Mouse (Mus musculus) hindbrain, postnatal 0 days (tissue): ENCODE results near the gene Rapgef3. TPM values are rescaled to one million over a fixed set of nuclear protein-coding genes. Genes with fewer than 3 reads are reported as not detected.

Experiments used
- ATAC-seq: fragments of 200-750 bp; cut with Nextera tagmentation; 2 replicates; pipeline ENCODE4 v1.8.0; 2017; ENCODE audit warnings: mild to moderate bottlenecking, moderate TSS enrichment, moderate library complexity
- DNase-seq: peaks from one replicate; pipeline ENCODE4 v3.0.0-alpha.2; 2015; ENCODE audit warnings: low spot score
- H3K27ac ChIP-seq: fragments of 300-500 bp; sonication (generic); 2 replicates; pipeline ENCODE4 v1.5.1; 2014; ENCODE audit warnings: mild to moderate bottlenecking
- H3K27me3 ChIP-seq: fragments of 300-500 bp; sonication (generic); 2 replicates; pipeline ENCODE4 v1.6.1; 2014; ENCODE audit warnings: low read length, mixed read lengths; ENCODE audit not compliant: insufficient read depth
- H3K36me3 ChIP-seq: fragments of 300-500 bp; sonication (generic); 2 replicates; pipeline ENCODE4 v1.6.1; 2014; ENCODE audit warnings: low read length, mixed read lengths; ENCODE audit not compliant: insufficient read depth
- H3K4me1 ChIP-seq: fragments of 300-500 bp; sonication (generic); 2 replicates; pipeline ENCODE4 v1.6.1; 2014; ENCODE audit warnings: antibody characterized with exemption, low read length, mixed read lengths; ENCODE audit not compliant: insufficient read depth
- H3K4me2 ChIP-seq: fragments of 300-500 bp; sonication (generic); 2 replicates; pipeline ENCODE4 v1.6.1; 2014; ENCODE audit warnings: low read depth, mild to moderate bottlenecking, low read length, moderate library complexity, mixed read lengths
- H3K4me3 ChIP-seq: fragments of 300-500 bp; sonication (generic); 2 replicates; pipeline ENCODE4 v1.5.1; 2014; ENCODE audit warnings: low read length
- H3K9ac ChIP-seq: fragments of 300-500 bp; sonication (generic); replicated peaks from 2 replicates; pipeline ENCODE4 v1.6.1; 2014; ENCODE audit warnings: mild to moderate bottlenecking, low read length, moderate library complexity, mixed read lengths
- H3K9me3 ChIP-seq: fragments of 300-500 bp; sonication (generic); 2 replicates; pipeline ENCODE4 v1.6.1; 2016; ENCODE audit warnings: low read length, mixed read lengths
- CTCF ChIP-seq: IDR thresholded peaks from 2 replicates; pipeline ENCODE4 v1.5.1; 2016; ENCODE audit warnings: antibody characterized with exemption, control low read depth, low read depth
- WGBS: fragments of 180-500 bp; shearing (Covaris S2); extraction: QIAGEN DNeasy Blood & Tissue Kit; methylation state at CpG from one replicate; pipeline ENCODE4 v1.1.7; 2014; 5-methylcytosine and 5-hydroxymethylcytosine counted together
- polyA plus RNA-seq: library from polyadenylated mRNA; unstranded; fragments of >200 nt; fragmentation: Nextera tagmentation; extraction: Ambion mirVana; gene quantifications from 2 replicates; pipeline ENCODE4 v1.2.1, GENCODE M21; 2015
- total RNA-seq: library from RNA; depleted of rRNA; stranded (reverse); fragments of >200 nt; gene quantifications from 2 replicates; pipeline ENCODE4 v1.2.3, GENCODE M21; 2014

The Rapgef3 gene
- total and polyA plus RNA-seq, 2 experiments from 2014 or later = 10.3 to 41.9 TPM

- H3K9me3 ChIP-seq = no peaks in the 10 kb centered on the region
- TF ChIP-seq CTCF = no peak
- no peak for DNase-seq
- H3K27ac ChIP-seq = no peak overlapping the region
- no peak overlapping the region for H3K4me3 ChIP-seq
- no peaks in the 10 kb centered on the region for H3K36me3 ChIP-seq
- 82% methylated on average over 8 of the region's 8 CpGs for WGBS
- ATAC-seq = no peak
- no peak overlapping the region for H3K4me2 ChIP-seq
- no peak overlapping the region for H3K9ac ChIP-seq
- no peaks in the 10 kb centered on the region for H3K27me3 ChIP-seq
- no peaks in the 10 kb centered on the region for H3K4me1 ChIP-seq
Observed at GRCm38 (mm10) chr15:97727048-97727447, 40.7 kb downstream of the Rapgef3 start.

DNA sequence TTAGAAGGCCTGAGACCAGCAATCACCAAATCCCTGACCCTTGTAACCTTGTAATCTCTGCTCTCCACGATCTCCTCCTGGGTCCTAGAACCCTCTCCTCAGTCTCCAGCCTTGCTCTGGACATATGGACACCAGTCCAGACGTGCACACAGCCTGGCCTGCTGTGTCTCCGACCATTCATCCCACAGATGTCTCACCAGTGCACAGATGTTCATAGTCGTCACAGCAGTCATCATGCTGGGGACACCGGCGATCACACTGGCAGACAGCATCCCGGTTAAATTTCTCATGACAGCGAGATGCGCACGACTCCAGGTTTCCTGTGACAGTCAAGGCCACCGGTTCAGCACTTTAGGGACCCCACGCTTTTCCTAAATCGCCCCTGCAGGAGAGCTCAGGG is 41.5 kb downstream of the Rapgef3 start:
- Histone ChIP-seq H3K27ac (no peak overlapping the region), H3K27me3 (no peaks in the 10 kb centered on the region), H3K4me1 (no peaks in the 10 kb centered on the region), H3K36me3 (no peaks in the 10 kb centered on the region), H3K9me3 (no peaks in the 10 kb centered on the region), H3K4me3 (no peak overlapping the region), H3K4me2 (no peak overlapping the region), H3K9ac (no peak overlapping the region)
- no peak for DNase-seq
- no peak for ATAC-seq
- 72% methylated on average over 13 of the region's 13 CpGs for WGBS
- TF ChIP-seq CTCF = no peak

- TF ChIP-seq CTCF = no peak
- no peak for ATAC-seq
- Histone ChIP-seq H3K36me3 (no peaks in the 10 kb centered on the region), H3K4me3 (no peak overlapping the region), H3K27me3 (no peaks in the 10 kb centered on the region), H3K4me2 (no peak overlapping the region), H3K4me1 (no peaks in the 10 kb centered on the region), H3K27ac (no peak overlapping the region), H3K9ac (no peak overlapping the region), H3K9me3 (no peaks in the 10 kb centered on the region)
- 81% methylated on average over 6 of the region's 6 CpGs for WGBS
- DNase-seq = no peak
Observed at GRCm38 (mm10) chr15:97725198-97725785, 42.5 kb downstream of the Rapgef3 start.

GRCm38 (mm10) chr15:97724346-97725197 is 43.2 kb downstream of the Rapgef3 start:
- H3K27ac ChIP-seq = peak overlapping the region; percentile 73
- no peaks in the 10 kb centered on the region for H3K9me3 ChIP-seq
- no peaks in the 10 kb centered on the region for H3K4me1 ChIP-seq
- TF ChIP-seq CTCF = no peak
- H3K27me3 ChIP-seq = no peaks in the 10 kb centered on the region
- no peak overlapping the region for H3K4me2 ChIP-seq
- WGBS = 74% methylated on average over 17 of the region's 17 CpGs
- H3K36me3 ChIP-seq = no peaks in the 10 kb centered on the region
- no peak overlapping the region for H3K4me3 ChIP-seq
- ATAC-seq = no peak
- no peak overlapping the region for H3K9ac ChIP-seq
- no peak for DNase-seq

- Histone ChIP-seq H3K27ac (peak overlapping the region; percentile 73), H3K4me1 (no peaks in the 10 kb centered on the region), H3K36me3 (no peaks in the 10 kb centered on the region), H3K9me3 (no peaks in the 10 kb centered on the region), H3K4me2 (no peak overlapping the region), H3K27me3 (no peaks in the 10 kb centered on the region), H3K4me3 (no peak overlapping the region), H3K9ac (no peak overlapping the region)
- WGBS = 63% methylated on average over 6 of the region's 6 CpGs
- no peak for TF ChIP-seq CTCF
- ATAC-seq (peak; percentile 68), DNase-seq (peak; percentile 49)
Observed at GRCm38 (mm10) chr15:97723536-97724345, 44.0 kb downstream of the Rapgef3 start.

- no peak for ATAC-seq
- 75% methylated on average over 15 of the region's 15 CpGs for WGBS
- H3K4me3 ChIP-seq = no peak overlapping the region
Observed at GRCm38 (mm10) chr15:97721008-97721701, 46.6 kb downstream of the Rapgef3 start.

More at GRCm38 (mm10) chr15:97721008-97721701, 46.6 kb downstream of the Rapgef3 start:
- Histone ChIP-seq H3K4me2 (no peak overlapping the region), H3K36me3 (no peaks in the 10 kb centered on the region), H3K27me3 (no peaks in the 10 kb centered on the region), H3K9me3 (no peaks in the 10 kb centered on the region), H3K9ac (no peak overlapping the region), H3K4me1 (no peaks in the 10 kb centered on the region), H3K27ac (no peak overlapping the region)
- TF ChIP-seq CTCF = no peak
- no peak for DNase-seq
